Mouse (Mus musculus) lung, postnatal 0 days (tissue): ENCODE measurements at regions not wholly inside any gene's neighbourhood (a gene's known extent, or its start where the extent isn't known, plus 50 kb on each side); places are given as distances from the start of the nearest gene placed in this dataset.

Experiments
- CTCF ChIP-seq: IDR thresholded peaks from 2 replicates; pipeline ENCODE4 v1.5.1; 2016; ENCODE audit warnings: antibody characterized with exemption, mild to moderate bottlenecking
- EP300 ChIP-seq: IDR thresholded peaks from 2 replicates; pipeline ENCODE4 v1.6.1; 2016; ENCODE audit warnings: antibody characterized with exemption, mild to moderate bottlenecking, control low read depth

- TF ChIP-seq EP300 (no peak), CTCF (no peak)
These were observed 143.2 kb upstream of the Tent5a start for GRCm38 (mm10) chr9:85470264-85470821.
